Mouse (Mus musculus): ENCODE measurements at regions not wholly inside any gene's neighbourhood (a gene's known extent, or its start where the extent isn't known, plus 50 kb on each side); places are given as distances from the start of the nearest gene placed in this dataset.

- no peak overlapping the region for H3K9ac ChIP-seq (ENCODE audit: low read depth, low read length)
- H3K4me3 ChIP-seq (ENCODE audit: low read depth, low read length), result no peak overlapping the region
- H3K36me3 ChIP-seq (ENCODE audit: control insufficient read depth, insufficient read depth), result no peaks in the 10 kb centered on the region
- H3K27me3 ChIP-seq (replicated peaks; ENCODE audit: control insufficient read depth, insufficient read depth, low read length), result no peaks in the 10 kb centered on the region
- H3K9me3 ChIP-seq (ENCODE audit: control insufficient read depth), result no peaks in the 10 kb centered on the region
- H3K27ac ChIP-seq (ENCODE audit: low read depth, low read length), result no peak overlapping the region
- no peak for ATAC-seq
- 79% methylated on average over 5 of the region's 5 CpGs for WGBS
- no peaks in the 10 kb centered on the region for H3K4me1 ChIP-seq (replicated peaks; ENCODE audit: control insufficient read depth, insufficient read depth, low read length)
- no peak overlapping the region for H3K4me2 ChIP-seq (replicated peaks; ENCODE audit: low read depth)
- no peak for TF ChIP-seq CTCF (IDR thresholded peaks at IDR 0.05; ENCODE audit: low read depth)
These were observed 118.1 kb downstream of the Foxb1 start for GRCm38 (mm10) chr9:69642591-69642990.

- Histone ChIP-seq H3K36me3 (ENCODE audit: control insufficient read depth, insufficient read depth) (no peaks in the 10 kb centered on the region), H3K4me2 (replicated peaks; ENCODE audit: low read depth) (no peak overlapping the region), H3K27ac (ENCODE audit: low read depth, low read length) (no peak overlapping the region), H3K27me3 (replicated peaks; ENCODE audit: control insufficient read depth, insufficient read depth, low read length) (no peaks in the 10 kb centered on the region), H3K9me3 (ENCODE audit: control insufficient read depth) (no peaks in the 10 kb centered on the region), H3K4me3 (ENCODE audit: low read depth, low read length) (no peak overlapping the region), H3K4me1 (replicated peaks; ENCODE audit: control insufficient read depth, insufficient read depth, low read length) (no peaks in the 10 kb centered on the region), H3K9ac (ENCODE audit: low read depth, low read length) (no peak overlapping the region)
- TF ChIP-seq CTCF (IDR thresholded peaks at IDR 0.05; ENCODE audit: low read depth), result peak; percentile 86
- ATAC-seq, result no peak
- WGBS, result 15% methylated on average over 7 of the region's 7 CpGs
These were observed 137.4 kb downstream of the Foxb1 start for GRCm38 (mm10) chr9:69623312-69623711.

GRCm38 (mm10) chr9:69621006-69621405 is 139.7 kb downstream of the Foxb1 start:
- H3K4me3 ChIP-seq (ENCODE audit: low read depth, low read length), result no peak overlapping the region
- H3K9ac ChIP-seq (ENCODE audit: low read depth, low read length), result no peak overlapping the region
- H3K36me3 ChIP-seq (ENCODE audit: control insufficient read depth, insufficient read depth), result no peaks in the 10 kb centered on the region
- H3K9me3 ChIP-seq (ENCODE audit: control insufficient read depth), result no peaks in the 10 kb centered on the region
- no peak overlapping the region for H3K27ac ChIP-seq (ENCODE audit: low read depth, low read length)
- 66% methylated on average over 3 of the region's 3 CpGs for WGBS
- H3K27me3 ChIP-seq (replicated peaks; ENCODE audit: control insufficient read depth, insufficient read depth, low read length), result no peaks in the 10 kb centered on the region
- no peaks in the 10 kb centered on the region for H3K4me1 ChIP-seq (replicated peaks; ENCODE audit: control insufficient read depth, insufficient read depth, low read length)
- ATAC-seq, result no peak
- TF ChIP-seq CTCF (IDR thresholded peaks at IDR 0.05; ENCODE audit: low read depth), result no peak
- H3K4me2 ChIP-seq (replicated peaks; ENCODE audit: low read depth), result no peak overlapping the region

- Histone ChIP-seq H3K9me3 (ENCODE audit: control insufficient read depth) (no peaks in the 10 kb centered on the region), H3K36me3 (ENCODE audit: control insufficient read depth, insufficient read depth) (no peaks in the 10 kb centered on the region), H3K4me1 (replicated peaks; ENCODE audit: control insufficient read depth, insufficient read depth, low read length) (no peaks in the 10 kb centered on the region), H3K4me2 (replicated peaks; ENCODE audit: low read depth) (no peak overlapping the region), H3K9ac (ENCODE audit: low read depth, low read length) (no peak overlapping the region), H3K27ac (ENCODE audit: low read depth, low read length) (no peak overlapping the region), H3K4me3 (ENCODE audit: low read depth, low read length) (no peak overlapping the region), H3K27me3 (replicated peaks; ENCODE audit: control insufficient read depth, insufficient read depth, low read length) (no peaks in the 10 kb centered on the region)
- WGBS, result 78% methylated on average over 2 of the region's 2 CpGs
- ATAC-seq, result no peak
- no peak for TF ChIP-seq CTCF (IDR thresholded peaks at IDR 0.05; ENCODE audit: low read depth)
These were observed 143.4 kb downstream of the Foxb1 start for GRCm38 (mm10) chr9:69617328-69617727.

GRCm38 (mm10) chr9:69597472-69597871 is 144.1 kb downstream of the Anxa2 start:
- TF ChIP-seq CTCF (IDR thresholded peaks at IDR 0.05; ENCODE audit: low read depth), result no peak
- Histone ChIP-seq H3K9me3 (ENCODE audit: control insufficient read depth) (no peaks in the 10 kb centered on the region), H3K27ac (ENCODE audit: low read depth, low read length) (no peak overlapping the region), H3K4me2 (replicated peaks; ENCODE audit: low read depth) (no peak overlapping the region), H3K9ac (ENCODE audit: low read depth, low read length) (no peak overlapping the region), H3K4me3 (ENCODE audit: low read depth, low read length) (no peak overlapping the region), H3K4me1 (replicated peaks; ENCODE audit: control insufficient read depth, insufficient read depth, low read length) (no peaks in the 10 kb centered on the region), H3K36me3 (ENCODE audit: control insufficient read depth, insufficient read depth) (no peaks in the 10 kb centered on the region), H3K27me3 (replicated peaks; ENCODE audit: control insufficient read depth, insufficient read depth, low read length) (no peaks in the 10 kb centered on the region)
- 58% methylated on average over 8 of the region's 8 CpGs for WGBS
- no peak for ATAC-seq

GRCm38 (mm10) chr9:69592329-69593062 is 139.1 kb downstream of the Anxa2 start:
- ATAC-seq, result no peak

More at GRCm38 (mm10) chr9:69592329-69593062, 139.1 kb downstream of the Anxa2 start:
- no peak overlapping the region for H3K4me3 ChIP-seq (ENCODE audit: low read depth, low read length)
- no peaks in the 10 kb centered on the region for H3K4me1 ChIP-seq (replicated peaks; ENCODE audit: control insufficient read depth, insufficient read depth, low read length)
- H3K27me3 ChIP-seq (replicated peaks; ENCODE audit: control insufficient read depth, insufficient read depth, low read length), result no peaks in the 10 kb centered on the region
- H3K9me3 ChIP-seq (ENCODE audit: control insufficient read depth), result no peaks in the 10 kb centered on the region
- no peak for TF ChIP-seq CTCF (IDR thresholded peaks at IDR 0.05; ENCODE audit: low read depth)
- no peak overlapping the region for H3K9ac ChIP-seq (ENCODE audit: low read depth, low read length)
- H3K27ac ChIP-seq (ENCODE audit: low read depth, low read length), result no peak overlapping the region
- WGBS, result 75% methylated on average over 15 of the region's 15 CpGs
- no peaks in the 10 kb centered on the region for H3K36me3 ChIP-seq (ENCODE audit: control insufficient read depth, insufficient read depth)
- H3K4me2 ChIP-seq (replicated peaks; ENCODE audit: low read depth), result no peak overlapping the region

Data from intestine, postnatal 0 days (tissue).